Mouse (Mus musculus) embryonic facial prominence, embryonic 10.5 days (tissue): ENCODE data around the gene Thsd1. TPM values are rescaled to one million over a fixed set of nuclear protein-coding genes. Genes with fewer than 3 reads are reported as not detected.

ENCODE experiments used
- DNase-seq: peaks from one replicate; pipeline ENCODE4 v3.0.0-alpha.2; 2017; ENCODE audit warnings: low spot score
- H3K27ac ChIP-seq: fragments of 300-500 bp; sonication (generic); replicated peaks from 2 replicates; pipeline ENCODE4 v1.5.1; 2016; ENCODE audit warnings: mild to moderate bottlenecking
- H3K27me3 ChIP-seq: fragments of 300-500 bp; sonication (generic); replicated peaks from 2 replicates; pipeline ENCODE4 v1.6.1; 2016; ENCODE audit warnings: low read depth, mild to moderate bottlenecking; ENCODE audit not compliant: poor library complexity, severe bottlenecking
- H3K36me3 ChIP-seq: fragments of 300-500 bp; sonication (generic); replicated peaks from 2 replicates; pipeline ENCODE4 v1.6.1; 2016; ENCODE audit warnings: mild to moderate bottlenecking, moderate library complexity
- H3K4me1 ChIP-seq: fragments of 300-500 bp; sonication (generic); 2 replicates; pipeline ENCODE4 v1.6.1; 2016
- H3K4me3 ChIP-seq: fragments of 300-500 bp; sonication (generic); 2 replicates; pipeline ENCODE4 v1.5.1; 2016; ENCODE audit warnings: mild to moderate bottlenecking, moderate library complexity
- H3K9me3 ChIP-seq: fragments of 300-500 bp; sonication (generic); 2 replicates; pipeline ENCODE4 v1.6.1; 2016; ENCODE audit warnings: mild to moderate bottlenecking
- WGBS: fragments of 180-500 bp; shearing (Covaris S2); methylation state at CpG from one replicate; pipeline ENCODE4 v1.1.7; 2016; 5-methylcytosine and 5-hydroxymethylcytosine counted together
- polyA plus RNA-seq: library from polyadenylated mRNA; unstranded; fragments of >200 nt; fragmentation: Nextera tagmentation; extraction: Ambion mirVana; gene quantifications from 2 replicates; pipeline ENCODE4 v1.2.1, GENCODE M21; 2016

The Thsd1 gene
- polyA plus RNA-seq, 1 experiment from 2014 or later, result 10.5 TPM

DNA sequence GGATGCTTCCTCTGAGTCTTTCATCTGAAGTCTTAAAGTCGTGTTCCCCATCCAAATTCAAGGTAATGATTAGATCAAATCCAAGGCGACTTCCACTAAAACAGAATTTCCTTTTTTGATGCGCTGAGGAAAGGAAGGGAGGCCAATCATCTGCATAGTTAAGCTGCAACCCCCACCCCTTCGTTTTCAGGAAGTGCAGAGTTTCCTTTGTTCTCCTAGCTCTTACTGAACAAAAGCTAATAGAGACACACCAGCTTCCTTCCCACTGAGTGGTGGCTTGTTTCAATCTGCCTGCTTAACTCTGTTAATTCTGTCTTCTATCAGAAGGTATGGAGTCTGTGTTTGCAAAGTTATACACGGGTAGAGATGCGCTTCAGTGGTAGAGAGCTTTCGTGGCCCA lies 1.5 kb downstream of the Thsd1 start:
- peaks cover 3% of the 10 kb centered on the region; the same call in 1 of the 2 replicates for H3K36me3 ChIP-seq
- H3K27me3 ChIP-seq, result peaks cover 33% of the 10 kb centered on the region
- H3K4me3 ChIP-seq, result peak overlapping the region; percentile 69; the same call in 1 of the 2 replicates
- no peak for DNase-seq
- no peak overlapping the region for H3K27ac ChIP-seq
- 37% methylated on average over 7 of the region's 7 CpGs for WGBS
- peaks cover 8% of the 10 kb centered on the region; the same call in 1 of the 2 replicates for H3K4me1 ChIP-seq
- H3K9me3 ChIP-seq, result no peaks in the 10 kb centered on the region

GRCm38 (mm10) chr8:22242986-22243385 lies 15.9 kb downstream of the Thsd1 start:
- H3K9me3 ChIP-seq, result no peaks in the 10 kb centered on the region
- no peaks in the 10 kb centered on the region for H3K4me1 ChIP-seq
- WGBS, result 92% methylated on average over 9 of the region's 9 CpGs
- no peak for DNase-seq
- no peak overlapping the region for H3K27ac ChIP-seq
- no peaks in the 10 kb centered on the region for H3K27me3 ChIP-seq
- no peak overlapping the region for H3K4me3 ChIP-seq
- H3K36me3 ChIP-seq, result no peaks in the 10 kb centered on the region

- Histone ChIP-seq H3K36me3 (no peaks in the 10 kb centered on the region), H3K4me3 (no peak overlapping the region), H3K9me3 (no peaks in the 10 kb centered on the region), H3K27me3 (no peaks in the 10 kb centered on the region), H3K4me1 (no peaks in the 10 kb centered on the region), H3K27ac (no peak overlapping the region)
- DNase-seq, result no peak
- 85% methylated on average over 1 of the region's 1 CpGs for WGBS
These were observed 18.6 kb downstream of the Thsd1 start for GRCm38 (mm10) chr8:22245663-22246062.

DNA sequence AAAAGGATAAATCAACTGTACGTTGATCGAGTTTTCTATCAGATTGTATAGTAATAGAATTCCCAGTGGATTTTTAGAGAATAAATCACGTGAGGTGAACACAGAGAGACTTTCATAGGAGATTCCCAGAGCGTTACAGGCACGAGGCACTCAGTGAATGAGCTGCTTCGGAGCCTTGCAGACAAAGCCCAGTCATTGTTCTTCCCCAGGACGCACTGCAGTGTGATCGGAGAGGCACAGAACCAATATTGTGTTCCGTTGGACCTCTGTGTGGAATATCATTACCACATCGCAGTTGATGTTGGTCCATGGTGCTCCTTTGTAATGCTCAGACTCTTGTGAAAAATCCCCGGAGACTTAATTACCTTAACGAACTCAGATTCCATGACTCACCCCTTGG lies 20.8 kb downstream of the Thsd1 start:
- H3K9me3 ChIP-seq, result no peaks in the 10 kb centered on the region
- H3K4me1 ChIP-seq, result no peaks in the 10 kb centered on the region
- H3K4me3 ChIP-seq, result no peak overlapping the region
- DNase-seq, result no peak
- no peaks in the 10 kb centered on the region for H3K36me3 ChIP-seq
- 64% methylated on average over 12 of the region's 12 CpGs for WGBS
- no peaks in the 10 kb centered on the region for H3K27me3 ChIP-seq
- H3K27ac ChIP-seq, result no peak overlapping the region

GRCm38 (mm10) chr8:22249080-22249479 lies 22.0 kb downstream of the Thsd1 start:
- H3K36me3 ChIP-seq, result no peaks in the 10 kb centered on the region
- no peak for DNase-seq
- no peaks in the 10 kb centered on the region for H3K9me3 ChIP-seq
- H3K4me1 ChIP-seq, result no peaks in the 10 kb centered on the region
- WGBS, result 88% methylated on average over 9 of the region's 9 CpGs
- H3K27ac ChIP-seq, result no peak overlapping the region
- no peaks in the 10 kb centered on the region for H3K27me3 ChIP-seq
- no peak overlapping the region for H3K4me3 ChIP-seq

DNA sequence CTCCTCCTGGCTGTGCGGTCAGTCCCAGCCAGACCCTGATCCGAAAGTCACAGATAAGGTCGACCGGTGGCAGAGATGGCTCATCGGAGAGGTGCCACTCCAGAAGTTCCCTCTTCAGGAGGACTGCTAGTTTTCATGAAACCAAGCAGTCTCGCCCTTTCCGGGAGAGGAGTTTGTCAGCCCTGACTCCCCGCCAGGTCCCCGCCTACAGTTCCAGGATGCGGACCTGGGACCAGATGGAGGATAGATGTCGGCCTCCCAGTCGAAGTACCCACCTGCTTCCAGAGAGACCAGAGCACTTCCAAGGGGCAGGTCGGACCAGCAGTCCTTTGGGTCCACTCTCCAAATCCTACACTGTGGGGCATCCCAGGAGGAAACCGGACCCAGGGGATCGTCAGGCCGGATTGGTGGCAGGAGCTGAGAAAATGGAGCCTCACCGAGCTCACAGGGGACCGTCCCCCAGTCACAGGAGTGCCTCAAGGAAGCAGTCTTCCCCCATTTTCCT lies 31.9 kb downstream of the Thsd1 start:
- no peak for DNase-seq
- Histone ChIP-seq H3K9me3 (no peaks in the 10 kb centered on the region; the same call in 1 of the 2 replicates), H3K4me1 (no peaks in the 10 kb centered on the region), H3K4me3 (no peak overlapping the region), H3K27me3 (no peaks in the 10 kb centered on the region), H3K36me3 (peaks cover 8% of the 10 kb centered on the region), H3K27ac (no peak overlapping the region)
- 85% methylated on average over 18 of the region's 18 CpGs for WGBS

DNA sequence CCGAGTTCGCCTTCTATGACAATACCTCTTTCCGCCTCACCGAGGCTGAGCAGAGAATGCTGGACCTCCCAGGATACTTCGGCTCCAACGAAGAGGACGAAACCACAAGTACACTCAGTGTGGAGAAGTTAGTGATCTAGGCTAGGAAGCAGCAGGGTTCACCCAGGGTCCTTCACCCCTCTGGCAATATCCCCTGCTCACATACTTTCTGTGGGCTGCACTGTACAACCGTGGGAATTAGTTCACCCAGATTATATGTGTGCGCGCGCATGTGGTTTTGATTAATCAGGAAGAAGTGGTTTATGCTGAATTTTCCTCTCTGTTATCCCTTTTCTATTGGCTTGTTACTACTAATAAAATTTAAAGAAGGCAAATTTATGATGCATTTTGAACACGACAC lies 32.4 kb downstream of the Thsd1 start:
- Histone ChIP-seq H3K36me3 (peaks cover 8% of the 10 kb centered on the region), H3K27me3 (no peaks in the 10 kb centered on the region), H3K4me3 (no peak overlapping the region), H3K27ac (no peak overlapping the region), H3K4me1 (no peaks in the 10 kb centered on the region), H3K9me3 (no peaks in the 10 kb centered on the region; the same call in 1 of the 2 replicates)
- DNase-seq, result no peak
- WGBS, result 77% methylated on average over 12 of the region's 12 CpGs

DNA sequence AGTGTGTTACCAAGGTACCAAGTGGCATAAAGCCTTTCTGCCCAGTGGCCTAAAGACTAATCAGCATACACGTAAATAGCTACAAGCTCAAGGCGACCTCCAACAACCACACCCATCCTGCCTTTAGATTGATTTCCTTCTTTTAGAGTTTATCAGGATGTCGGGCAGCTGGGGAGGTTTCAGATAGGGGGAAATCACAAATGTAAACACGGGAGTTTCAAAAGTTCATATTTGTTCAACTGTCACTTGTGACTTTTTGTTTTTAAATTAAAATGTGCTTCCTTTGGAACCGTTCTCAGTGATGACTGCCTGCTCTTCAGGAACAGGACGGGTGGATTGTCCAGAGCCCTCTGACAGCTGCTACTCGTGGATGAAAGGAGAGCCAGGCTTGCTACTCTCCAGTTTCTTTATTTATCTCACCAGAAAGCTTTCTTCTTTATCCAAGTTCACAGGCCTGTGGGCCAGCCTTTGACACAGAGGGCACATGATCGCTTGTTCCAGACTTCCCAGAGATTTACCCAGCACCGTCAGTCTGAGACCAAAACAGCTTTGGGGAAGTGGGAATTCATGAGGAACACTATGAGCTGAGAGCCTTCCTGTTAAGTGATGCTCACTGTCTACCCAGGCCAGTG lies 33.1 kb downstream of the Thsd1 start:
- H3K27ac ChIP-seq, result no peak overlapping the region
- WGBS, result 64% methylated on average over 9 of the region's 9 CpGs
- no peak overlapping the region for H3K4me3 ChIP-seq
- H3K36me3 ChIP-seq, result peaks cover 8% of the 10 kb centered on the region
- H3K9me3 ChIP-seq, result no peaks in the 10 kb centered on the region; the same call in 1 of the 2 replicates
- no peaks in the 10 kb centered on the region for H3K27me3 ChIP-seq
- DNase-seq, result no peak
- no peaks in the 10 kb centered on the region for H3K4me1 ChIP-seq

GRCm38 (mm10) chr8:22262267-22262666 lies 35.2 kb downstream of the Thsd1 start:
- 87% methylated on average over 3 of the region's 3 CpGs for WGBS
- Histone ChIP-seq H3K27me3 (no peaks in the 10 kb centered on the region), H3K4me1 (no peaks in the 10 kb centered on the region), H3K36me3 (peaks cover 8% of the 10 kb centered on the region), H3K9me3 (no peaks in the 10 kb centered on the region; the same call in 1 of the 2 replicates), H3K27ac (no peak overlapping the region), H3K4me3 (no peak overlapping the region)
- no peak for DNase-seq

DNA sequence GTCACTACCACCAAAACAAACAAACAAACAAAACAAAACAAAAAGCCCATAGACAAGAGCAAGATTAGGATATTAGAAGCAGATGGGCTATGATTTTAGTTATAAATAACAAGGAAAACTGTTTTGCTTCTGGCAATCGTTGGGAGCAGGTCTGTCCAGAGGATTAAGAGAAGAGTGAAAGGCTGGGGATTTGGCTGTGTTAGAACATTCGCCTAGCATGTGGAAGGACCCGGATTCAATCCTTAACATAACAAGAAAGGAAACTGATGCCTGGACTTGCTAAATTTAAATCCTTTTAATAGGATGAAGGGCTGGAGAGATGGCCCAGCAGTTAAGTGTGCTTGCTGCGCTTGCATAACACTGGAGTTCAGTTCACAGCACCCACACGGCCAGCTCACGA lies 37.2 kb downstream of the Thsd1 start:
- DNase-seq, result no peak
- no peaks in the 10 kb centered on the region for H3K36me3 ChIP-seq
- no peaks in the 10 kb centered on the region for H3K4me1 ChIP-seq
- H3K9me3 ChIP-seq, result no peaks in the 10 kb centered on the region
- H3K27me3 ChIP-seq, result no peaks in the 10 kb centered on the region
- H3K4me3 ChIP-seq, result no peak overlapping the region
- 72% methylated on average over 6 of the region's 6 CpGs for WGBS
- H3K27ac ChIP-seq, result no peak overlapping the region

- DNase-seq, result no peak
- Histone ChIP-seq H3K36me3 (no peaks in the 10 kb centered on the region), H3K4me1 (no peaks in the 10 kb centered on the region), H3K27ac (no peak overlapping the region), H3K4me3 (no peak overlapping the region), H3K9me3 (no peaks in the 10 kb centered on the region), H3K27me3 (no peaks in the 10 kb centered on the region)
- WGBS, result 91% methylated on average over 6 of the region's 6 CpGs
These were observed 37.7 kb downstream of the Thsd1 start for GRCm38 (mm10) chr8:22264787-22265186.

DNA sequence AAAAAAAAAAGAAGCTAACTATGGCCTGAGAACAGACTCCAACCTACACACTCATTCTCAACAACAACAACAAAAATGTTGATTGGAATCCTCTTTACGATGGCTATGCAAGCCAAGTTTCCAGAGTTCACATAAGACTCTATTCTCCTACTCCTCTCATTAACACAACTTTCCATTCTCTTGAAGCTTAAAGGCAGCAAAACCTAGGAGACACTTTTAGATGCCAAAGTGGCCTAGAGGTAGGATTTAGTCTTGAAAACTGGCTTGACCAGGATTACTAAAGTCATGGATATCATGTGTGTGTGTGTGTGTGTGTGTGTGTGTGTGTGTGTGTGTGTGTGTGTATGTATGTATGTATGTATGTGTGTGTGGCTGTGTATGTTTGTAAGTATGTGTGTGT lies 38.1 kb downstream of the Thsd1 start:
- WGBS, result 95% methylated on average over 1 of the region's 1 CpGs
- Histone ChIP-seq H3K27me3 (no peaks in the 10 kb centered on the region), H3K4me1 (no peaks in the 10 kb centered on the region), H3K4me3 (no peak overlapping the region), H3K27ac (no peak overlapping the region), H3K9me3 (no peaks in the 10 kb centered on the region), H3K36me3 (no peaks in the 10 kb centered on the region)
- DNase-seq, result no peak

DNA sequence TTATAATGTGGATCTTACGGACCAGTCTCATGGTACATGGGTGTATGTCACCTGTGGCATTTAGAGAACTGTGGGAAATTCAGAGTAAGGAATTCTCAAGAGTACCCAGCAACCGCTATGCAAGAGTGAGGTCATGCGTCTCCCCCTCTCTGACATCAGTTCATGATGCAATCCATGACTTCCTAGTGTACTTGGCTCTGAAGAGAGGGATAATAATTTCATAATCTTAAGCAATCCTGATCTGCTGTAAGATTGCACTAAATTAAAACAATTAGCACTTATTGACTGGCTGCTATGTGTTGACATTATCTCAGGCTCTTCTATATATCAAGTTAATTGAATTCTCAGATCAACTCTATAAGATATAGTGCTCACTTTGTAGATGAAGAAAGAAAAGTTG lies 39.7 kb downstream of the Thsd1 start:
- no peaks in the 10 kb centered on the region for H3K27me3 ChIP-seq
- 92% methylated on average over 3 of the region's 3 CpGs for WGBS

More for the DNA sequence above, 39.7 kb downstream of the Thsd1 start:
- Histone ChIP-seq H3K4me1 (no peaks in the 10 kb centered on the region), H3K4me3 (no peak overlapping the region), H3K36me3 (no peaks in the 10 kb centered on the region), H3K27ac (no peak overlapping the region), H3K9me3 (no peaks in the 10 kb centered on the region)
- DNase-seq, result no peak
